Mouse (Mus musculus) lung, adult 18-20 months (tissue): Measurements from ENCODE around the gene Hcn1.

Experiments used
- DNase-seq, 2 experiments: peaks; one replicate each; pipeline ENCODE4 v3.0.0; 2022; ENCODE audit warnings: mixed read lengths in 2 of 2

The Hcn1 gene

DNA sequence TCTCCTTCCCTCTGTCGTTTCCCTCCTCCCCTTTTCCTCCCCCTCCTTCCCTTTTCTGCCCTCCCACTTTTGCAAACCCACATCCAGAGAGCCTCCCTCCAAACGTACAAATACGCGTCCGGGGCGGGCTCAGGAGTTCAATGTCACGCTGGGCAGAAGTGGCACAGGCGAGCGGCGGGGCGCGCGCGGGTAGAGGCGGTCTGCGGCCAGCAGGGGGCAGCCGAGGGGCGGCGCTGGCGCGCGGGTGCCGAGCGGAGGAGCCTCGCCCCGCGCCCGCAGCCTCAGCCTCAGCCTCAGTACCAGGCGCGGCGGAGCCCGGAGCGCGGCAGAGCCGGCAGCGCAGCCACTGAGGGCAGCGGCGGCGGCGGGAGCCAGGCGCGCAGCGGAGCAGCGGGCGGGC is at the start of gene Hcn1:
TSS of gene Hcn1 (plus strand) at position 140 of the 400 bp plus-strand sequence.
- DNase-seq: peak; percentile 9 to 17

DNA sequence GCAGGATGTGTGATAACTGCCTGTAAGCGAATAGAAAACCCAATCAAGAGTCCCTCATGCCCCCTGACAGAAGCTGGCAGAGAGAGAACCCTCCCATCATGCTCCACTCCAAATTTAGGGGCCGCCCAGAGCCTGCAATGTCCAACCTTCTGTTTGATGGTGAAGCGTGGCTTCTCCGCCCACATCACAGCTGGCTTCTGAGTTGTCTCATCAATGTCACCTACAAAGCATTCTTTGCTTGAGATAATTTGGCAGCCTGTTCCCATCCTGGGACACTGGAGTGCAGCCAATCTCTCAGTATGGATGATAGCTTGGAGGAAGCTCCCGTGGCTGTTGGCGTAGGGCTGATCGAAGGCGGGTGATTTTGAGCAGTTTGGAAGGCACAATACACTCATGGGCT is 34.9 kb upstream of the Hcn1 start:
- DNase-seq: peak; percentile 3 to 4

DNA sequence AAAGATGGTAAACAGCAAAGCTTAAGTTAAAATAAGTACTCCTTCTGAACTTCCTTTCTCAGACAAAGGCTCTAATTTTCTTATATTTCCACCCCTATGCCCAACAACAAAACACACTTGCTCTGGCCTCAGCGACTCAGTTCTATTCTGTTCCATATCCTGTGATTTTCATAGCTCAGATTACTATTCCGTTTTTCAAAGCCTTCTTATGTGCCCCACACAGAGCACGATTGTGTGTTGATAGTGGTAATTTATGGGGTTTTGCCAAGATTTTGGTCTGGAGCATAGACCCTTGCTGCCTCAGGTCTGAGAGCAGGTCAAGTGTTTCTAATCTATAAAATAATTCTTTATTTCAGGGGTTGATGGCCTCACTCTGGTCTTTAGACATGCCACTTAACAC is 30.4 kb upstream of the Hcn1 start:
- no peak for DNase-seq

DNA sequence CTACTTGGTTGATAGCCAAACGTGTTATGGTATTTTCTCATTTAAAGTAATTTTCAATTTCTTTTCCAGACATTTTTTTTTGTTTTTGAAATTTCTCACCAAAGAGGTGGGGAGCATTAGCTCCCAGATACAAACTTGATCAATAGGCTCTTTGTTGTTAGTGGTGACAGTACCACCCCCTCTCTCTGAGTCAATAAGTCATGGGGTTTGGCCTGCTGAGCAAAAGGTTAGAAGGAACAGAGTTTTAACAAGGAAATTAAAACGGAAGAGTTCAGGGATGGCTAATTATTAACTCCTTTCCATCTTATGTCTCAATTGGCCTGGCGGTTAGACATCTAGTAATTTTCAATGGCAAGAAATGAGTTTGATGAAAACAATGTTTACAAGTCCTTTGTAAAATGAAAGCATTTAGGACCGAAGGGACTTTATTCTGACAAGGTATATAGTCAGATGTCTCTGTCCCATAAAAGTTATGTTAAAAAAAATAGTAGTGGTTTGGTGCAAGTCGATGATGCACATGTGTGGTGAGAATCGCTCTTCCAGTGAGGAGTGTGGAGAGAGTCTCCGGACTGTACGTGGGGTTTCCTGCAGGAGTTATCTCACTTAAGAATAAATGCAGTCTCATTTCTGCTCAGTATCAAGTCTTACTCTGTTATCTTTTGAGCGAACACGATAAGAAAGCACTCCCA is 7.5 kb upstream of the Hcn1 start:
- DNase-seq: no peak

DNA sequence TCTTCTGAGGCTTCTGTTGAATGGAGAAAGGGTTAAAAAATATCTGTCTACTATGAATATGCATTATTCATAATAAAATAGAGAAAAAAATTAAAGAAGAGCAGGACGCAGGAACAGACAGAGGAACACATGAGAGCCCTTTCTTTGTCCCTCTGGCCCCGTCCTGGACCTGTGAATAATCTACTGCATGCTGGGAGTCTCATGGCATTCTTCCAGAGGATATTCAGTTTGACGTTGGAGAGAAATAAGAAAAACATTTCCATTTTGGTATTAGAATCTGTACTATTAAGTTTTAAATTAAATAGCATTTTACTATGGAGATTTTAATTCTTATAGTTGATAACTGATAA is 7.0 kb upstream of the Hcn1 start:
- DNase-seq: no peak

DNA sequence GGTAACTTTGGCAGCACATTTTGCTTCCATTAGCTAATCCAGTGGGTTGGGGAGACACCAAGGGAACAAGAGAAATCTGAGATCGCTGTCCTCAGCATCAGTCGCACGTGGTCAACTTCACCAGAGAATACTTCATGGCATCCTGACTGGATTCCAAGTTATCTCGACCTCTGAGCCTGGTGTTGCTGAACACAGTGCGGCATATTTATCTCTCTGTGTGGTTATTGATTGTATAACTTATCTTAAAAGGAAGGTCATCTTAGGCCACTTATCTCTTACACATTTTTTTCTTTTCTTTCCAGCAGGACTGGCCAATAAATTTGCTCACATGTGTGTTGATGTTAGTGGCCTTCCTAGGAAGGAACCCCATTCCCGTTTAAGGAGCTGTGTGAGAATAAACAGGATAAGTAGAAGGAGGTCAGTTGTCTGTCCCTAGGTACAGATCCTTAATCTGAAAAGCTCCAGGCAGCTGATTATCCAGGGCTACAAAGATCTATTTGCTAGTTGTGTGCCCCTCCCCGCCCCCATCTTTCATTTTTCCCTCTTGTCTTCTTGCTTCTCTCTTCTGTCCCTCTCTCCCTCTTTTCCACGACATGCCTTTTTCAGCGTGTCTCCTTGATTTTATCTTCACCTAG is 672 bp upstream of the Hcn1 start:
- no peak for DNase-seq

DNA sequence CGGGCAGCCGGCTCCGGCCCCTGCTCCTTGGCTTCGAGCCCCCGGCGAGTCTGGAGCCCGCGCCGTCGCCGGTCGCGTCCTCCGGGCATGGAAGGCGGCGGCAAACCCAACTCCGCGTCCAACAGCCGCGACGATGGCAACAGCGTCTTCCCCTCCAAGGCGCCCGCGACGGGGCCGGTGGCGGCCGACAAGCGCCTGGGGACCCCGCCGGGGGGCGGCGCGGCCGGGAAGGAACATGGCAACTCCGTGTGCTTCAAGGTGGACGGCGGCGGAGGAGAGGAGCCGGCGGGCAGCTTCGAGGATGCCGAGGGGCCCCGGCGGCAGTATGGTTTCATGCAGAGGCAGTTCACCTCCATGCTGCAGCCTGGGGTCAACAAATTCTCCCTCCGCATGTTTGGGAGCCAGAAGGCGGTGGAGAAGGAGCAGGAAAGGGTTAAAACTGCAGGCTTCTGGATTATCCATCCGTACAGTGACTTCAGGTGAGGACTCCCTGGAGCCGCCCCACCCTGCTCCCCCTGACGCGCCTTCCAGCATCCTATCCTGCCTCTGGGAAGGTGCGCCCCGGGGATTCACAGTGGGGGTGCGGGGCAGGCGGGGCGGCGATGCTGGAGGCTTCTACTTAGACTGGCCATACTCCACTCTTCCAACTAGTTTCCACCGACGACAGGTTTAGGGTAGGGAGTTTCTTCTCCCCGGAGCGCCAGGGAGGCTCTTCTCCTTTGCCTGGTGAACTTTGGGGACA is 668 bp downstream of the Hcn1 start:
- DNase-seq: no peak

DNA sequence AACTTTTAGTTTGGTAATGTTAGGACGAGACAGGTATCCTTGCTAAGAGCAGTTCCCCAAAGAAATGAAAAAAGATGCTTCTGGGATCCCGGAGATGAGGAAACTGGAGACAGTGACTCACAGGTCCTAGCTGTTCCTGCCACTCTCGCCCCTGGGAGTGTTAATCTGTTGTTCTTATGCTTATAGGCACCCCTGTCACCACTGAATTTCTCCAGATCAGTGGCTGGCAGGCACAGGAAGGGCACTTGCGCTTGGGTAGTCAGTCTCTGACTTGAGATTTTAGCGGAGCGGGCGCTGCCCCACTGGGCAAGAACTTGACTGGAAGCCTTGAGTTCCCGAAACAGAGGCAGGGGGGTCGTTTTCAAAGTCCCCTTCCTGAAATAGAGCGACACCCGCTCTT is 1.3 kb downstream of the Hcn1 start:
- DNase-seq: no peak

DNA sequence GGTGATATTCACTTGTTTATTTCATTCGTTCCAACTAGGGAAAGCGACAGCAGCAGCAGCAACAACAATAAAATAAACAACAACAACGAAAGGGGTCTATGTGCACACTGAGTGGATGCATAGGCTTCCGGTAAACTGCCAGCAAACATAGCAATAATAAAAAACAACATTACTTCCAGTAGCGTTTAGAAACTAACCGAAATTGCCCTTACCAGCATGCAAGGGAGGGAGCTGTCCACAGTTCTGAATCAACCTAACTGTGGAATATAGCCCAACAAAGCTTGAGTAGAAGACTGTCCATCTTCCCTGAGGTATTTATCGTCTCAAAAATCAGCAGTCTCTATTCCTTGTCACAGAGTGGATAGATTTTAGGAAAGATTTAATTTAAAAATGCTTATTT is 2.0 kb downstream of the Hcn1 start:
- no peak for DNase-seq

DNA sequence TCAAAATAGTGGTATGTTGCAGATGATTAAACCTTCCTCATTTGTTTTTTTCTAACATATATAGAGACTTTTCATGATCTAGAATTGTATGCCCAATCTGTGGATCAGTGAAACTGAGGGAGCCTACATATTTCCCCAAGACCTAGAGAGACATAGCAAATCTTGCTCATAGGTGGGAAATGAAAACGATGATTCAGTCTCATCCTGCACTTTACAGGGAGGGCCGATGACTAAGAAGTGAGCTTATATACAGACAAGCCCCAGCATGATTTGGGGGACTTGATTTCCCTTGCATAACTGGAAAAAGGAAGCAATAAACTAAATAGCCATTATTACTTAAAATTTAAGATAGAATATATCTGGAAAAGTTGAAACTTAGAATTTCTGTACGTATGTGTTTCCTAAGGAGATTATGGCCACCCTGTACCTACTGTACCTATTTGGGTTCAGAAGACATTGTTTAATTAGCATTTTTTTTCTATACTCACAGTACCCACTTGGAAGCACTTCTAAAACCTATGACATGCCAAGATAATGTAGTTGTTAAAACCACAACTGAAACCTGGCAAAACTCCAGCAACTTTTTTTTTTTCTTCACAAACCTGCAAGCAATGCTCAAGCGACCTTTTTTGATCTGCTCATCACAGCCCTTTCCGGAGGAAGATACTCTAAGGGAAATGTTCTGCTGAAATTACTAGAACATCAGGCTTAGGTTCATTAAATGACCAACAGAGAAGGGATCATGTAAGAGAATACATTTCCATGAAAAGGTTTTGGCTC is 3.0 kb downstream of the Hcn1 start:
- DNase-seq: no peak

DNA sequence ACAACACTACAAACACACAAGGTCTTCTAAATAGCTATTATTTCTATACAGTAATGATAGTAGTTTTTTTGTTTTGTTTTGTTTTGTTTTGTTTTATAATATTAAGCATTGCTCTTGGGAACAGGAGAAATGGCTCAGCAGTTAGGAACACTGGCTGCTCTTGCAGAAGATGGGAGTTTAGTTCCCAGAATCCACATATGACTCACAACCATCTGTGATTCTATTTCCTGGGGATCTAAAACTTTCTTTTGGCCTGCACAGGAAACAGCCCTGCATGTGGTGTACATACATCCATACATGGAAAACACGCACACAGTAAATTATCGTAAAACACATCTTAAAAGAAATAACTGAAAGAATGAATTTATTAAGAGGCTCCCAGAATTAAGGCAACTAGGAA is 9.8 kb downstream of the Hcn1 start:
- DNase-seq: no peak

DNA sequence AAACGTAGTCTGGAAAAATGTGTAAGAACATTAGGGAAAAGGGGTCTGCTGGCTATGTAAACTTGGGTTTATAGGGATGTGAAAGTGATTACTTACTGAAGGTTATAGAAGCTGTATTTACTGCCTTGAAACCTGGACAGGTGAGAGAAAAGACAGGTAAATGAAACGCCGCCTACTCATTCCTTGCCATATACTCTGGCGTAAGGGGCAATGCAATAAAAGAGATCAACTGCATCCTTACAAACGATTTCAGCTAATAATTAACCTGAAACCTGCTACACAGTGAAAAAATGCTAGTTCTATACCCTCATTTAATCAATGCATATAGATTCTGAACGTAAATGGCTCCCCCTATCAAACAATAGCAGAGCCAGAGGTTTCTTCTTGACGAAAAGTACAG is 17.4 kb downstream of the Hcn1 start:
- DNase-seq: no peak

DNA sequence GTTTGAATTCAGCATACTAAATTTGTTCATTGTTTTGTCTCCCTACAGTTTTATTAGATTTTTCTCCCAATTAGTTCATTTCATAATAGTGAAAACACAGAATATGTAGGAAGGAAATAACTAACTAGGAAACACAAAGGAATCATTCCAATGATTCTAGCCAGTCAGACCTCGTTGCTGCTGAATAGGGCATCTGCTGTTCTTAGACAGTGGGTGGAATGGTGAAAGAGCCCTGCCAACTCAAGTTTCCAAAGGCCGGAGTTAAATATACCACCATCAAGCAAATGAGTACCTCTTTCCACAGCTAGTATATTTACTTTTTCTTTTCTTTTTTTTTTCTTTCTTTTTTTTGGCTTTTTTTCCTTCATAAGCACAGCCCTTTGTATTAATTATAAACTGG is 55.4 kb downstream of the Hcn1 start:
- DNase-seq: no peak

DNA sequence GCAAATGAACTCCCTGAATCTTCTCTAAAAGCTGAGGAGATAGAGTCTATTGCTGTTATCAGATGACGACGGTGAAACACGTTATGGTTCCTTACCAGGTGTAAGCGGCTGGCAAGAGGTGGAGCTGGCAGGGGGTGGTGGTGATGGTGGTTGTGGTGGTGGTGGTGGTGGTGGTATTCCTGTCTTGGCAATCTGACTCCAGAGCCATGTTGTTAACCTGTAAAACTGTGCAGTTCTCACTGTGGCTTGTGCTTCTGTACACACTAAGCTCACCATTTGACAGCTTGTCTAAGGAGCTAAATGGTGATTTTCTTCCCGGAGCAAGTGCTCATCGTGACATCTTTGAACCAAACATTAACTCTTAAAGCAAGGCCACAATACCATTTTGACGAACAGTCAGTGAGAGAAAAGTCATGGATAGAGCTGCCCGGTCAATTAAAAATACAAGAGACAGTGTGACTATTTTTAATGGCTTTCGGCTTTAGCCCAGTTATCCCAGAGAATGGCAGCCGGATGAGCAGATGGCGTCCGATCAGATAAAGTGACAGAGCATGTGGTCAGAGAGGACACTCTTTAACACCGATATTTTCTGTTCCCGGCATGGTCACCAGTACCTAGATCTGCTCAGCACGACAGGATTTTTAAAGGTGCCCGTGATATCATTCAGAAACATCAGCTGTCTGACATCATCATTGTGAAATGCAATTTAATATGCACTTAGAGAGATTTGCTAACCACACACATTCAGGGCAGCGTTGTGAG is 56.5 kb downstream of the Hcn1 start:
- no peak for DNase-seq

DNA sequence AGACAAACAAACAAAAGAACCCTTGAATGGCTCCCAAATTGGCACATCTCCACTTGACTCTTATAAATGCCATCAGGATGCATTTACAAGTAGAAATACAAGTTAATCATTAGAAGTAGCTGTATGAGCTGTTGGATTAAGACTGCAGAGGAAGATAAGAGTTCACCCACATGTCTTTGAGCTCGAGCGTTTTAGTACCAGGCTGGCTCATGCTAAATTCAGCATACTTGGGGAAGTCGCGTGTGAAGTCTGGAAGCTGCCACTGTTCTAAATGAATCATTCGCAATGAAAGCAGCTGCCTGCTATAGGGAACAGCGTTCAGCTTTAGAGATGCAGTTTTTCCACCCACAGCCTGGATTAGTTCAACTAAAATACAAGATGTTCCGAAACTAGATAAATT is 57.4 kb downstream of the Hcn1 start:
- DNase-seq: no peak

DNA sequence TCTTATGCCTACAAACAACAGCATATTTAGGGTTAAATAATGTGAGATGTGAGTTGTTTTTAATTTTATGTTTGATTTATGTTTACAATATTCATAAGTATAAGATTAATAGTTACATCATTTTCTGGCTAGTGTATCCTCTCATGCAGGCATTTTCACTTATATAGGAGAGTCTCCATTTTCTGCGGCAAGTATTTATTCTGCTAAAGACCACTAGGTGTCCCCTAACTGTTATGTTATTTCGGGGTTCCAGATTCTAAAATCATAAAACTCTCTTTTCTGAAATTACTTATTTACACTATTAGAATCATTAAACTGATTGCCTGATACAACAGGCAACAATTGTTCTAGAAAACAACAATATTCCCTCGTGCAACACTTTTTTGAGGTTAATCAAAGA is 60.5 kb downstream of the Hcn1 start:
- DNase-seq: no peak

DNA sequence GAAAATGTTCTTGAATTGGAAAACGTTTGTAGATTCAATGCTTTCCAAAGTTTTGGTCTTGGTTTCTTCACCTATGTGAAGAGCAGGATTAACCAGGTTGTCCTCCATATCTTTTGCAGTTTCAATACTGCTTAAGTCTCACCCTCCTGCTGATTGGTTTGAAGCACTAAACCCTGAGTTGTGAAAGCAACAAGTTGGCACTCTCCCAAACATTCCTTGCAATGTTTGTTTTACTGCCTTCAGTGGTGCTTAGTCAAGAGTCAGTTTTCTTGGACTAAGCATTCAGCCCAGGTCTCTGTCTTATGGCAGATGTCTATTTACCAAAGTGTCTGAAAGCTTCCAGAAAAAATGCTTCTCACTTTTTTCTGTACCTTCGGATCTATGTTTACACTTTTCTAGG is 67.2 kb downstream of the Hcn1 start:
- peak in 1 of 2 experiments; percentile 28 for DNase-seq

DNA sequence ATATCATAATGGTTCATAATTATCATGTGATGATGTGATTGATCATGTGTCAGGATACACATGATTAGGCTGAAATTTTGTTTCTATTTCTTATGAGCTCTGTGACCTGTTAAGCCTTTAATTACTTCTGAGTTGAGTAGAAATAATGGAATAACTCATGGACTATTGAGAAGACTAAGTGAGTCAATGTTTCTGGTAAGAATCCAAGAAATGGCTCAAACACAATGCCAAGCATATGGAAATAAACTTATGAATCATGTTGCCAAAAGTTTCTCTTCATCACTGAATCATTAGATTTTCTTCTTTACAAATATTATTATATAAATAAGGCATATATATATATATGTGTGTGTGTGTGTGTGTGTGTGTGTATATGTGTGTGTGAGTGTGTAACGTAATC is 69.7 kb downstream of the Hcn1 start:
- DNase-seq: no peak

DNA sequence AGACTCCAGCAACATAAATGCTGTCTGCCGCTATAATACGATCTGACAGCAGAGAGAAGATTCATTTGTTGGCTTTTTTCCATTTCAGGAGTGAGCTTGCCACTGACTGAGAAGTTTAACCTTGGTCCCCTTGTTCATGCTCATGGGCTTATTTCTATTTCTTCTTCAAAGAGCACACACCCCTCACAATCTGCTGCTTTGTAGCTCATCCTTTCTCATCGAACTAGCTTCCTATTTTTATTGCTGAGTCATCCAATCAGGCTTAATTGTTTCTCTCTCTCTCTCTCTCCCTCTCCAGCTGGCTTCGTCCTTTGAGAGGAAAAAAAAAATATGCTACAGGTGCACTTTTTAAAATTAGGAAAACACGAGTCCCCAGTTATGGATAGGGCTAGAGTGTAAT is 74.3 kb downstream of the Hcn1 start:
- no peak for DNase-seq

DNA sequence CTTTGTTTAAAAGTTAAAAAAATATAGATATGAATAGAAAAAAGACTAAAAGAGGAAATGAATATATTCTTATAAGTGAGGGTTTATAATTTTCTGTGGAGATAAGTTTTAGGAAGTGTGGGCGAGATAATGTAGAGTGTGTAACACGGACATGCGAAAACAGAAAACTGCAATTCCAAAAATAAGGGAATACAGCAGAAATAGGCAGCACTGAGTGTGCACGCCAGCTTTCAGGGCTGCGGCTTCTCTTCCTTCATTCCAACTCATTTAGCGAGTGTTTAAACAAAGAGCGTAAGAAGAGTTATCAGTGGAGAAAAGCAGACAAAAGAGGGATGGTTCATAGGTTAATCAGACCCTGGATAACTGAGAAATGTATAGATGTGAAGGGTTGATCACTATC is 85.5 kb downstream of the Hcn1 start:
- DNase-seq: no peak

DNA sequence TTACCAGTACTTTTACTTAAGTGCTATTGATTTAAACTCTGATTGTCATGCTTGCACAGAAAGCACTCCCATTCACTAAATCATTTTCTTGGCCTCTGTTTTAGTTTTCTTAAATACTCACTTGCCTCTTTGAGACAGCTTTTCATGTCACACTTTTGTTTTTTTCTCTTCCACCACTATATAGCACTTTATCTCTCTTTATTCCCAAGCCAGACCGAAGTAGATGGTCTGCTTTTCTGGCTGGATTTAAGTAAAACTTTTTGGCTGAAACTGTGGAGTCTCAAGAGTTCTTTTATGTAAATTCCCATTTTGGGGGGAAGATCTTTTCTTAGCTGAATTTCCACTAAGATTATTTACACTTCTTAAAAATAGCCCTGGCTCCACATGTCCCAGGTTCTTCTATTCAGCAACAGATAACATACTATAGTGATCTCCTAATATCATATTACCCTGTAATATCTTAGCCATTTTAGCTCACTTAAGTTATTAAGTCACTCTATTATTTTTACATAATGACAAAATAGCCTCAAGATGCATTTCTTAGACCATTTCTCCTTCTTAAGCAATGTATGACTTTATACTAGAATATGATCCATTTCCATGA is 92.7 kb downstream of the Hcn1 start:
- DNase-seq: no peak

DNA sequence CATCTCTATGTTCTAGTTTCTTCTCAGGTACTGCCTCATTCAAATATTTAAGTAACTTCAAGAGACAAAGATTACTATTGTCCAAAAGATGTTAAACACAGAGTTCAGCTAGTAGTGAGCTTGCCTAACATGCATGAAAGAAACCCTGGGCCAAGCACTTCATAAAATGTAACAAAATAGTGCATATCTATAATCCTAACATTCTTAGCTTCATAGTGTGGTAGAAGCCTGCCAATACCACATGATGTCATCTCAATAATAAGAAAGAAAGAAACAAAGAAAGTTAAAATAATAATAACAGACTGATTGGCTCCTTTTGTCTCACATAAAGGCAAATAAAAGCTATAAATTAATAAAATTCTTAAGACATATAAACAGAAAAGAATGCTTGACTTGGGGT is 103.5 kb downstream of the Hcn1 start:
- DNase-seq: no peak
